In the genomic region with DNA sequence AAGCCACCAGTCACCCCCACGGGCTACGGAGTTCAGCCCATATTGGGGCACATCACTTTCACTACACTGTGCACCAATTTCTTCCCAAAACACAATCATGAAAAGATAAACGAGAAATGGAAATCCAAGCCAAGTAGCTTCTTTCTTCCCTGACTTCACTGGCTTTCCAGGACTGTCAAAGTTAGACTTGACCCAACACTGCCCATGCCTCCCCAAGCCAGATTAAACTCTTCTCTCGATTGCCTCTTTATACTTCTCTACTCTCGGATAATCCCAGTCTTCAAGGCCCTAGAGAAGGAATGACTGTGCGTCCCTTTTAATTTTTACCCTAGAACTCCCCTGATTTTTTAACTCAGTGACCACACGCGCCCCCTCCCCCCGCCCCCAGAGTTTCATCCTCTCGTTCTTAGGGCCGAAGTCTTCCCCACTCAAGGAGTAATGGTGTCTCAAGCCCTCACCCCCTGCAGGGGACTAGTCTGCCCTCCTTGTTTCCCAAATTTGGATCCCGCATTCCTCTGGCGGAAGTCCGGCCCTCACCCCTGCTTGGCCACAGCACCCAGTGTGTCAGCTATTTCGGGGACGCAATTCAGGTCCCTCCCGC, we compare ENCODE assay signal across 1 mouse cellular context.
A peak's percentile ranks its signal among the peaks of the same experiment; 100 is the strongest.
TF ChIP-seq lines count a peak whose summit lies in the region.

No protein-coding gene starts in this region.

TF ChIP-seq in MEL, 35 proteins besides CTCF, POLR2A, EP300 and RAD21:
- TF ChIP-seq MAZ (IDR thresholded peaks at IDR 0.05; ENCODE audit: low read depth, low read length) (no peak), JUND (IDR thresholded peaks at IDR 0.05; ENCODE audit: low read depth, low read length) (no peak), MYB (IDR thresholded peaks at IDR 0.05; ENCODE audit: low read depth, low read length) (no peak), POLR2AphosphoS2 (IDR thresholded peaks at IDR 0.05; ENCODE audit: low read length) (no peak; the same call in 1 of the 2 replicates), ZMIZ1 (IDR thresholded peaks at IDR 0.05; ENCODE audit: low read depth, low read length) (peak; percentile 85; the same call in 1 of the 2 replicates), UBTF (IDR thresholded peaks at IDR 0.05; ENCODE audit: borderline replicate concordance, insufficient read depth, low read depth, low read length) (no peak)
